Mouse (Mus musculus) CH12.LX (cell line): Measurements from ENCODE around the gene Cdca5.

Source experiments
- CTCF ChIP-seq, 2 experiments: IDR thresholded peaks in 1 of 2; conservative IDR thresholded peaks in 1 of 2; 2 replicates each; pipeline ENCODE4 v1.5.1; 2011 to 2012; ENCODE audit warnings: low read depth in 2 of 2, low read length in 2 of 2, improper control_type of control experiment in 1 of 2, inconsistent platforms in 1 of 2, mild to moderate bottlenecking in 1 of 2, moderate library complexity in 1 of 2
- E2F4 ChIP-seq: IDR thresholded peaks from 2 replicates; pipeline ENCODE4 v1.6.1; 2011; ENCODE audit warnings: low read depth, low read length, improper control_type of control experiment; ENCODE audit not compliant: insufficient replicate concordance
- GABPA ChIP-seq: IDR thresholded peaks from 2 replicates; pipeline ENCODE4 v1.6.1; 2012; ENCODE audit warnings: low read depth, low read length, improper control_type of control experiment, inconsistent platforms; ENCODE audit not compliant: insufficient replicate concordance
- KAT2A ChIP-seq: IDR thresholded peaks from 2 replicates; pipeline ENCODE4 v1.6.1; 2012; ENCODE audit warnings: low read length, improper control_type of control experiment, inconsistent platforms; ENCODE audit not compliant: insufficient replicate concordance
- MAFK ChIP-seq: IDR thresholded peaks from 2 replicates; pipeline ENCODE4 v1.6.1; 2011; ENCODE audit warnings: low read length, improper control_type of control experiment; ENCODE audit not compliant: insufficient replicate concordance
- MEF2A ChIP-seq: IDR thresholded peaks from 2 replicates; pipeline ENCODE4 v1.6.1; 2014; ENCODE audit warnings: low read depth, mild to moderate bottlenecking, inconsistent platforms, low read length, improper control_type of control experiment, borderline replicate concordance
- ZC3H11A ChIP-seq: IDR thresholded peaks from 2 replicates; pipeline ENCODE4 v1.6.1; 2012; ENCODE audit warnings: low read depth, mild to moderate bottlenecking, inconsistent platforms, low read length, improper control_type of control experiment
- ZNF384 ChIP-seq: IDR thresholded peaks from 2 replicates; pipeline ENCODE4 v1.6.1; 2012; ENCODE audit warnings: low read depth, low read length, improper control_type of control experiment, inconsistent platforms

- TF ChIP-seq GABPA = no peak
- peak; percentile 30; the same call in 1 of the 2 replicates for TF ChIP-seq E2F4
- peak in 1 of 2 experiments; percentile 84; a peak in 2 of 4 replicates for TF ChIP-seq CTCF (conservative IDR thresholded peaks at IDR 0.05 in 1 of 2, IDR thresholded peaks at IDR 0.05 in 1 of 2; ENCODE audit: low read depth in 2 of 2, low read length in 2 of 2)
- no peak for TF ChIP-seq ZNF384
- peak; percentile 28 for TF ChIP-seq MEF2A
- TF ChIP-seq KAT2A = 0 out of 2 replicates have a peak, but pooled peaks have one; percentile 53
- no peak for TF ChIP-seq MAFK
- no peak for TF ChIP-seq ZC3H11A
These were observed 56.1 kb downstream of the Cdca5 start, which contains the start of gene Batf2 for GRCm38 (mm10) chr19:6140678-6141393.
